Mouse (Mus musculus) brain, embryonic 14.5 days (tissue): ENCODE data around the gene Mapre3. TPM values are rescaled to one million over a fixed set of nuclear protein-coding genes. Genes with fewer than 3 reads are reported as not detected.

Experiments
- DNase-seq: peaks from one replicate; pipeline ENCODE4 v3.0.0-alpha.2; 2011; ENCODE audit warnings: low read depth
- CTCF ChIP-seq: fragments of 200-500 bp; IDR thresholded peaks from 2 replicates; pipeline ENCODE4 v1.5.1; 2012; ENCODE audit warnings: inconsistent platforms, mild to moderate bottlenecking, moderate library complexity, borderline replicate concordance; ENCODE audit not compliant: insufficient read depth, insufficient read length; ENCODE audit errors: extremely low read depth
- POLR2A ChIP-seq: fragments of 200-500 bp; IDR thresholded peaks from 2 replicates; pipeline ENCODE4 v1.6.1; 2012; ENCODE audit warnings: mild to moderate bottlenecking, inconsistent platforms, borderline replicate concordance; ENCODE audit not compliant: poor library complexity, insufficient read depth, insufficient read length, severe bottlenecking; ENCODE audit errors: extremely low read depth
- polyA plus RNA-seq: library from polyadenylated mRNA; depleted of rRNA; stranded (reverse); fragments of >200 nt; gene quantifications from 2 replicates; pipeline ENCODE4 v1.2.3, GENCODE M21; 2012; rRNA removed

The Mapre3 gene
- polyA plus RNA-seq, result 163 and 172 TPM in 2 replicates

DNA sequence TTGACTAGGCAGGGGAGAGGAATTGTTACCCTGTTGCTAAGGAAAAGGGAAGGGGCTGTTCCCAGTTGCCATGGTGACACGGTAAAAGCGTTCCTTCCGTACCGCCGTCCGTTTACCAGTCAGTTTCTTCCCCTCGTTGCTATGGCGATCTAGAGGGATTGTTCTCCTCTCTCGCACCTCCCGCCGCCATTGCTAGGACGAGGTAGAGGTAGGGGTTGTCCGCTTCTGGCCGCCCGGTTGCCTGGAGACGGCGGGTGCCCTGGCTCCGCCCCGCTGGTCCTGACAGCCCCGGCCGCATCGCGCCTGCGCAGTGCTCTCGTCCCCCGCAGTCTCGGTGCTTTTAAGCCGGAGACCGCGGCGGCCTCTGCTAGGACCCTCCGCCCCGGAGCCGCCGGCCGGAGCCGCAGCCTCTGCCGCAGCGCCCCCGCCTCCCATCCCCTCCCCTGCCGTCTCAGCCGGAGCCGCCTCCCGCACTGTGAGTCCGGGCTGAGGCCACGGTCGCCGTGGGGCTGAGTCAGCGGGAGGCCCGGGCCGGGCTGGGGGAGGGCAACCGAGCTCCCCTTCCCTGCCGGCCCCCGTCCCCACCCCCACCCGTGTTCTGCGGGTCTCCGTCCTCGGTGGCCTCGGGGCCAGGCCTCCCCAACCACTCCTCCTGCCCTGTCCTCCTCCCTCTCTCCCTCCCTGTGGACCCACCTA lies at the start of gene Mapre3:
Mapre3 (plus strand) TSS at position 218 of the 696 bp plus-strand sequence.
- TF ChIP-seq CTCF (no peak), POLR2A (peak; percentile 65)
- peak; percentile 99 for DNase-seq

- DNase-seq, result peak; percentile 68
- TF ChIP-seq CTCF, result no peak
These were observed 48.7 kb upstream of the Mapre3 start for GRCm38 (mm10) chr5:30765596-30766370.

GRCm38 (mm10) chr5:30768082-30768481 lies 46.4 kb upstream of the Mapre3 start:
- TF ChIP-seq POLR2A (no peak), CTCF (no peak)
- DNase-seq, result peak; percentile 73

DNA sequence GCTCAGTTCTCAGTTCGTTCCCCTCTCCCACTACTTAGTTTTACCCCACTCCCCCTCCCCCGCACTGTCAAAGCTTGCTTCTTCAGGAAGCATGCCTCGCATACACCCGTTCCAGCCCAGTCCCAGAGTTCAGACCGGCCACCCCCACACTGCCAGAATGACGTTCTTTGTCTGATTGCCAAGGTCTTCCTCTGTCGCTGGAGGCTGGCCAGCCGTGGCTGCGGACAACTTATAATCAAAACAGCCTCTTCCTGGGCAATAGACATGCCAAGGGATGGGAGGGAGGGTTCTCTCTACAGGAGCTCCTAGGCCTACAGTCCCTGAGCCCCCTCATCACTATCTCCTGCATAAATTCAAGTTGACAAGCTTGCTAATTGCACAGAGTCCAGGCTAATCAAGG lies 45.8 kb upstream of the Mapre3 start:
- peak; percentile 83 for DNase-seq

GRCm38 (mm10) chr5:30769075-30769474 lies 45.4 kb upstream of the Mapre3 start:
- TF ChIP-seq POLR2A (no peak), CTCF (no peak)
- DNase-seq, result no peak

More for the DNA sequence above, 45.8 kb upstream of the Mapre3 start:
- TF ChIP-seq POLR2A (no peak), CTCF (no peak)

- TF ChIP-seq CTCF, result peak; percentile 85
- TF ChIP-seq POLR2A, result no peak
- DNase-seq, result peak; percentile 96
These were observed 39.7 kb upstream of the Mapre3 start for GRCm38 (mm10) chr5:30774601-30775371.

DNA sequence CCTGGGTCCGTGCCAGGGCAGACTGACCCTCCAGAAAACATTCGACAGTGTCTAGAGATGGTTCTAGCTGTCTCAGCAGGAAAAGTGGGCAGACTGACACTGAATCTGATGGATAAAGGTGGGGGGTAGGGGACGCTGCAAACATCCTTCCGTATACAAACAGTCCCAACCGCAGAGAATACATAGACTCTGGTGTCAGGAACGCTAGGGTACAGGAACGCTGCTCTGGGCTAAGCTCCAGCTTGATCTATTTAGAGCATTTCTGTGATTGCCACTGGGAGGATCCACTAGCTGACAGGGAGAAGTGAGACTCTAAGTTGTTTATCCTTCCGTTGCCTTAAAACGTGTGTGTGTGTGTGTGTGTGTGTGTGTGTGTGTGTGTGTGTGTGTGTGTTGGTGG lies 33.7 kb upstream of the Mapre3 start:
- DNase-seq, result no peak
- TF ChIP-seq CTCF, result no peak
- TF ChIP-seq POLR2A, result no peak

DNA sequence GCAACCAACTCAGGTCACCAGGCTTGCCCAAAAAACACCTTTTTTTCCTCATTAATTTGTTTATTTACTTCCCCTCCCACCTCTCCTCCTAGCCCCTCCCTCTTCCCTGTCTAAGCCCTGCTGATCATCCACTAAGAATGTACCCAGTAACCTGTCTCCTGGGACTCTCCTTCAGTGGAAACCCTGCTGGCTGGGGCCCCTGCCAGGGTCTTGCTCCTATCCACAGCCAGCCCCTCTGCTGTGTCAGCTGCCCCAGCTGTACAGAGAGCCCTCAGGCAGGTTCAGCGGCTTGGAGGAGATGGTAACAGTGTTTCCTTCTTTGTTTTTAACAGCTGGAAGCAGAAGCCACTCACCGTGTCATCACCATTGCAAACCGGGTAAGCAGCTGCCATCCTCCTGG lies 33.3 kb upstream of the Mapre3 start:
- DNase-seq, result no peak
- TF ChIP-seq CTCF (no peak), POLR2A (no peak)

- DNase-seq, result no peak
- no peak for TF ChIP-seq POLR2A
- TF ChIP-seq CTCF, result no peak
These were observed 27.1 kb upstream of the Mapre3 start for GRCm38 (mm10) chr5:30787381-30787780.

DNA sequence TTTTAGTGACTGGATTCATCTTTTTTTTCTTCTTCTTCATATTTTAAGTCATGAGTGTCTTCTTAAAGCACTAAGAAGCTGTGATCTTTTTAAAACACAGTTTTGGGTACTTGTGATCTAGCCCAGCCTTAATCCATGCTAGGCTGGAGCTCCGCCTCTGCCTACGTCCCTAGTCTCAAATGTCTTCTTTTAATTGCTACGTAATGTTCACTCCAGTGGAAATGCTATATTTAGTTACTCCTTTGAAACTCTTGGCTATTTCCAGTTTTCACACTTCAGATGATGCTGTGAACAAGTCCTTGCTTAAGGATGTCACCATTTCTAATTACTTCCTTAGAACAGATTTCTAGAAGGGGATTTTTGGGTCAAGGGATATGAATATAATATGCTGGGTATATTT lies 24.4 kb upstream of the Mapre3 start:
- TF ChIP-seq POLR2A (no peak), CTCF (no peak)
- no peak for DNase-seq

GRCm38 (mm10) chr5:30796125-30796524 lies 18.3 kb upstream of the Mapre3 start:
- TF ChIP-seq CTCF (peak; percentile 81), POLR2A (no peak)
- DNase-seq, result peak; percentile 76
